Mouse (Mus musculus): ENCODE measurements at regions not wholly inside any gene's neighbourhood (a gene's known extent, or its start where the extent isn't known, plus 50 kb on each side); places are given as distances from the start of the nearest gene placed in this dataset.

DNA sequence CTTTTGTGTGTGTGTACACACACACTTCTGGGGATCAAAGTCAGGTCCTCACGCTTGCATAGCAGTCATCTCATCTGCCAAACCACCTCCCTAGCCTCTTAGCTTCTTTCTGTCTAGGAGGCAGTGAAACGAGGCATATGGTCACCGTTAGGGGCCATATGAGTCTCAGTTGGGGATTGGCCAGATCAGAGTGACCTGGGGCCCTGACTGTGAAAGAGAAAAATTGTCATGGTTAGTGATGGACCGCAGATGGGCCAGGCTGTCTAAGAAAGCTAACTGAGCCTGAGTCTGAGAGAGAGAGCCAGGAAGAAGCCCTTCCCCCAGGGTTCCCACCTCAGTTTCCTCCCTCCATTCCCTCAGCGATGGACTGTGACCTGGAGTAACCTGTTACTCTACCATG lies 89.8 kb downstream of the Anxa2 start:
- no peak overlapping the region for H3K27ac ChIP-seq (ENCODE audit: insufficient read depth, low read length)
- H3K27me3 ChIP-seq (ENCODE audit: control insufficient read depth, insufficient read depth, low read length) = no peaks in the 10 kb centered on the region; the same call in 1 of the 2 replicates
- no peak for TF ChIP-seq CTCF (IDR thresholded peaks at IDR 0.05; ENCODE audit: borderline replicate concordance, insufficient read depth, low read depth, low read length)
- TF ChIP-seq POLR2A (IDR thresholded peaks at IDR 0.05; ENCODE audit: borderline replicate concordance, insufficient read depth, low read length) = no peak
- H3K4me1 ChIP-seq (ENCODE audit: control insufficient read depth, insufficient read depth, low read length) = no peaks in the 10 kb centered on the region
- DNase-seq = peak in 1 of 2 experiments; percentile 9
- H3K4me3 ChIP-seq (replicated peaks; ENCODE audit: insufficient read depth, low read depth, low read length) = no peak overlapping the region
- WGBS = 25% methylated on average over 5 of the region's 5 CpGs
